Mouse (Mus musculus) heart, adult 2 months (tissue): ENCODE measurements around the gene Tax1bp3.

Source experiments
- EP300 ChIP-seq: fragments of 200-500 bp; IDR thresholded peaks from 2 replicates; pipeline ENCODE4 v1.6.1; 2011; ENCODE audit warnings: low read depth, low read length, control low read depth; ENCODE audit not compliant: insufficient read depth
- POLR2A ChIP-seq: fragments of 200-500 bp; IDR thresholded peaks from 2 replicates; pipeline ENCODE4 v1.6.1; 2011; ENCODE audit warnings: mild to moderate bottlenecking, low read depth, low read length, control low read depth; ENCODE audit not compliant: insufficient read depth

GRCm38 (mm10) chr11:73144261-73144681 lies 32.6 kb upstream of the Tax1bp3 start:
- TF ChIP-seq EP300 (no peak), POLR2A (no peak)
